Mouse (Mus musculus) erythroid progenitor cell, adult 5-6 weeks (primary cell): ENCODE measurements around the gene Ces1c. TPM values are rescaled to one million over a fixed set of nuclear protein-coding genes. Genes with fewer than 3 reads are reported as not detected.

ENCODE experiments used
- ATAC-seq: replicated peaks from 2 replicates; pipeline ENCODE4 v1.8.0; 2016; ENCODE audit warnings: moderate number of reproducible peaks, mild to moderate bottlenecking, moderate TSS enrichment, inconsistent platforms; ENCODE audit not compliant: poor library complexity, low FRiP score, severe bottlenecking
- total RNA-seq, 2 experiments: library from RNA; stranded (forward) in 1 of 2; stranded (reverse) in 1 of 2; fragments of 150-400 nt in 1 of 2; fragments of 186-747, 209-891 nt in 1 of 2; gene quantifications; 2 replicates each; pipeline versions ENCODE4 v1.2.3 to v1.2.4; 2015 to 2017; ENCODE audit warnings: low replicate concordance in 2 of 2

The Ces1c gene
- total RNA-seq, 2 experiments from 2014 or later, result 2.5 TPM; not detected in 1

DNA sequence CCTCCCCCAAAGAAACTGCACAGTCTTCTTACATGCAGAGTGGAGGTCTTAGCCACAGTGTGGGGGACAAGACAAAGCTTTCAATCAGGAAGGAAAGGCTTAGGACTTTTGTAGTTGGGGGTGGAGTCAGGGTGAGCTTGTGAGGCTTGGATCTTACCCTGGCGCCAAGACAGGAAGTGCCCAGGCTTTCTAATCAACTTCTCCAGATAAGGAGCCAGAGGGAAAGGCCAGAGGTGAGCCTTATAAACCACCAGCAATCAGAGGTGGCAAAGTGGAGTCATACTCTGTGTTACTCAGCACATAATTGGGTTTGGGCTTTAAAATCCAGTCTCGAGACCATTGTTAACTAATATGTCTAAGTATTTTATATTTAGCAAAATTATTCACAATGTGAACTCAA, 75.8 kb downstream of the Ces1c start:
- ATAC-seq, result no peak

Other genes with a start within 250 kb of the Ces1c start
- gene Capns2, start 229.9 kb downstream of the Ces1c start, total RNA-seq (2015; ENCODE audit: low replicate concordance), result not detected in 2 replicates
- not detected in 2 replicates for gene Capns2, start 229.9 kb downstream of the Ces1c start, total RNA-seq (2017; ENCODE audit: low replicate concordance)
- not detected in 2 replicates for gene Slc6a2, start 171.2 kb downstream of the Ces1c start, total RNA-seq (2015; ENCODE audit: low replicate concordance)
- not detected in 2 replicates for gene Slc6a2, start 171.2 kb downstream of the Ces1c start, total RNA-seq (2017; ENCODE audit: low replicate concordance)
- not detected in 2 replicates for gene Ces1a, start 83.1 kb downstream of the Ces1c start, total RNA-seq (2015; ENCODE audit: low replicate concordance)
- not detected in 2 replicates for gene Ces1a, start 83.1 kb downstream of the Ces1c start, total RNA-seq (2017; ENCODE audit: low replicate concordance)
- gene Ces1b, start 51.3 kb downstream of the Ces1c start, total RNA-seq (2015; ENCODE audit: low replicate concordance), result not detected in 2 replicates
- gene Ces1b, start 51.3 kb downstream of the Ces1c start, total RNA-seq (2017; ENCODE audit: low replicate concordance), result not detected in 2 replicates
- gene Ces1d, start 66.6 kb upstream of the Ces1c start, total RNA-seq (2015; ENCODE audit: low replicate concordance), result not detected in 2 replicates
- gene Ces1d, start 66.6 kb upstream of the Ces1c start, total RNA-seq (2017; ENCODE audit: low replicate concordance), result 2.1 TPM in 1 of 2 replicates, not detected in the other
- gene Ces1e, start 98.3 kb upstream of the Ces1c start, total RNA-seq (2015; ENCODE audit: low replicate concordance), result not detected in 2 replicates
- gene Ces1e, start 98.3 kb upstream of the Ces1c start, total RNA-seq (2017; ENCODE audit: low replicate concordance), result not detected in 2 replicates
- gene Ces1f, start 148.5 kb upstream of the Ces1c start, total RNA-seq (2015; ENCODE audit: low replicate concordance), result not detected in 2 replicates
- gene Ces1f, start 148.5 kb upstream of the Ces1c start, total RNA-seq (2017; ENCODE audit: low replicate concordance), result not detected in 2 replicates
- gene Ces1g, start 206.0 kb upstream of the Ces1c start, total RNA-seq (2015; ENCODE audit: low replicate concordance), result not detected in 2 replicates
- not detected in 2 replicates for gene Ces1g, start 206.0 kb upstream of the Ces1c start, total RNA-seq (2017; ENCODE audit: low replicate concordance)
- not detected in 2 replicates for gene Ces1h, start 248.4 kb upstream of the Ces1c start, total RNA-seq (2015; ENCODE audit: low replicate concordance)
- gene Ces1h, start 248.4 kb upstream of the Ces1c start, total RNA-seq (2017; ENCODE audit: low replicate concordance), result not detected in 2 replicates